Mouse (Mus musculus) kidney, embryonic 14.5 days (tissue): Measurements from ENCODE around the gene Otop1. TPM values are rescaled to one million over a fixed set of nuclear protein-coding genes. Genes with fewer than 3 reads are reported as not detected.

ENCODE experiments used
- ATAC-seq: fragments of 200-750 bp; cut with Nextera tagmentation; 2 replicates; pipeline ENCODE4 v1.8.0; 2017; ENCODE audit warnings: moderate number of reproducible peaks, mild to moderate bottlenecking, moderate TSS enrichment, moderate library complexity; ENCODE audit not compliant: low FRiP score, low TSS enrichment
- H3K27ac ChIP-seq: fragments of 300-500 bp; sonication (generic); 2 replicates; pipeline ENCODE4 v1.5.1; 2014; ENCODE audit warnings: low read depth, mild to moderate bottlenecking, low read length, moderate library complexity, mixed read lengths
- H3K27me3 ChIP-seq: fragments of 300-500 bp; sonication (generic); 2 replicates; pipeline ENCODE4 v1.6.1; 2014; ENCODE audit warnings: mild to moderate bottlenecking, low read length; ENCODE audit not compliant: control insufficient read depth, insufficient read depth
- H3K36me3 ChIP-seq: fragments of 300-500 bp; sonication (generic); 2 replicates; pipeline ENCODE4 v1.6.1; 2014; ENCODE audit warnings: low read length, mixed read lengths; ENCODE audit not compliant: control insufficient read depth, insufficient read depth
- H3K4me1 ChIP-seq: fragments of 300-500 bp; sonication (generic); 2 replicates; pipeline ENCODE4 v1.6.1; 2014; ENCODE audit warnings: low read length, mixed read lengths; ENCODE audit not compliant: control insufficient read depth, insufficient read depth
- H3K4me2 ChIP-seq: fragments of 300-500 bp; sonication (generic); replicated peaks from 2 replicates; pipeline ENCODE4 v1.6.1; 2014; ENCODE audit warnings: low read depth, mild to moderate bottlenecking, low read length
- H3K4me3 ChIP-seq: fragments of 300-500 bp; sonication (generic); 2 replicates; pipeline ENCODE4 v1.5.1; 2014; ENCODE audit warnings: mild to moderate bottlenecking, low read length
- H3K9ac ChIP-seq: fragments of 300-500 bp; sonication (generic); 2 replicates; pipeline ENCODE4 v1.6.1; 2014; ENCODE audit warnings: low read depth, mild to moderate bottlenecking, low read length, moderate library complexity
- H3K9me3 ChIP-seq: fragments of 300-500 bp; sonication (generic); 2 replicates; pipeline ENCODE4 v1.6.1; 2016; ENCODE audit warnings: low read length; ENCODE audit not compliant: control insufficient read depth
- WGBS: fragments of 180-500 bp; shearing (Covaris S2); extraction: QIAGEN DNeasy Blood & Tissue Kit; methylation state at CpG from one replicate; pipeline ENCODE4 v1.1.7; 2014; 5-methylcytosine and 5-hydroxymethylcytosine counted together
- polyA plus RNA-seq: library from polyadenylated mRNA; unstranded; fragments of >200 nt; fragmentation: Nextera tagmentation; extraction: Ambion mirVana; gene quantifications from 2 replicates; pipeline ENCODE4 v1.2.1, GENCODE M21; 2014

Gene Otop1
- polyA plus RNA-seq, 1 experiment from 2014 or later: not detected

- WGBS: 65% methylated on average over 3 of the region's 3 CpGs
Observed at GRCm38 (mm10) chr5:38309795-38310194, 34.0 kb downstream of the Otop1 start.

GRCm38 (mm10) chr5:38318966-38319786, 43.4 kb downstream of the Otop1 start, which contains the start of gene Drd5:
TSS of gene Drd5 (plus strand) at chr5:38319367.
- Histone ChIP-seq H3K36me3 (no peaks in the 10 kb centered on the region), H3K4me1 (0 out of 2 replicates have a peak, but pooled peaks cover 3% of the 10 kb centered on the region), H3K4me2 (peak within 1 kb of the TSS; percentile 72), H3K4me3 (peak within 1 kb of the TSS; percentile 42), H3K9me3 (no peaks in the 10 kb centered on the region), H3K9ac (peak within 1 kb of the TSS; percentile 40; the same call in 1 of the 2 replicates), H3K27me3 (peaks cover 34% of the 10 kb centered on the region), H3K27ac (no peak within 1 kb of the TSS)
- WGBS: 3% methylated on average over 66 of the region's 67 CpGs
- 0 out of 2 replicates have a peak, but pooled peaks have one; percentile 32 for ATAC-seq

More at GRCm38 (mm10) chr5:38309795-38310194, 34.0 kb downstream of the Otop1 start:
- H3K9me3 ChIP-seq: no peaks in the 10 kb centered on the region
- no peak overlapping the region for H3K4me3 ChIP-seq
- ATAC-seq: no peak
- no peaks in the 10 kb centered on the region for H3K4me1 ChIP-seq
- H3K27me3 ChIP-seq: no peaks in the 10 kb centered on the region
- H3K9ac ChIP-seq: no peak overlapping the region
- no peaks in the 10 kb centered on the region for H3K36me3 ChIP-seq
- no peak overlapping the region for H3K27ac ChIP-seq
- no peak overlapping the region for H3K4me2 ChIP-seq

- Histone ChIP-seq H3K27ac (no peak overlapping the region), H3K4me2 (no peak overlapping the region), H3K9me3 (no peaks in the 10 kb centered on the region), H3K36me3 (no peaks in the 10 kb centered on the region), H3K4me1 (no peaks in the 10 kb centered on the region), H3K4me3 (no peak overlapping the region), H3K27me3 (no peaks in the 10 kb centered on the region), H3K9ac (no peak overlapping the region)
- ATAC-seq: no peak
- 49% methylated on average over 4 of the region's 4 CpGs for WGBS
Observed at GRCm38 (mm10) chr5:38333381-38333780, 57.6 kb downstream of the Otop1 start.

GRCm38 (mm10) chr5:38334582-38334981, 58.8 kb downstream of the Otop1 start:
- H3K4me3 ChIP-seq: no peak overlapping the region
- H3K9ac ChIP-seq: no peak overlapping the region
- no peak overlapping the region for H3K27ac ChIP-seq
- H3K27me3 ChIP-seq: no peaks in the 10 kb centered on the region
- H3K36me3 ChIP-seq: no peaks in the 10 kb centered on the region
- WGBS: 38% methylated on average over 1 of the region's 1 CpGs
- no peak for ATAC-seq
- H3K4me1 ChIP-seq: no peaks in the 10 kb centered on the region
- no peaks in the 10 kb centered on the region for H3K9me3 ChIP-seq
- H3K4me2 ChIP-seq: no peak overlapping the region

GRCm38 (mm10) chr5:38343101-38343500, 67.3 kb downstream of the Otop1 start:
- Histone ChIP-seq H3K4me2 (no peak overlapping the region), H3K4me1 (no peaks in the 10 kb centered on the region), H3K36me3 (no peaks in the 10 kb centered on the region), H3K9ac (no peak overlapping the region), H3K27ac (no peak overlapping the region), H3K4me3 (no peak overlapping the region), H3K27me3 (no peaks in the 10 kb centered on the region), H3K9me3 (no peaks in the 10 kb centered on the region)
- 78% methylated on average over 3 of the region's 3 CpGs for WGBS
- ATAC-seq: no peak

- Histone ChIP-seq H3K4me3 (no peak overlapping the region), H3K9me3 (no peaks in the 10 kb centered on the region), H3K27ac (no peak overlapping the region), H3K27me3 (no peaks in the 10 kb centered on the region), H3K4me1 (no peaks in the 10 kb centered on the region), H3K36me3 (no peaks in the 10 kb centered on the region), H3K4me2 (no peak overlapping the region), H3K9ac (no peak overlapping the region)
- 34% methylated on average over 10 of the region's 10 CpGs for WGBS
- no peak for ATAC-seq
Observed at GRCm38 (mm10) chr5:38346646-38347432, 71.1 kb downstream of the Otop1 start.

- no peak for ATAC-seq
- Histone ChIP-seq H3K9me3 (no peaks in the 10 kb centered on the region), H3K27me3 (no peaks in the 10 kb centered on the region), H3K27ac (no peak overlapping the region), H3K4me3 (no peak overlapping the region), H3K4me1 (no peaks in the 10 kb centered on the region), H3K4me2 (no peak overlapping the region), H3K9ac (no peak overlapping the region), H3K36me3 (no peaks in the 10 kb centered on the region)
- 52% methylated on average over 5 of the region's 5 CpGs for WGBS
Observed at GRCm38 (mm10) chr5:38350351-38350929, 74.7 kb downstream of the Otop1 start.
